Comparison of ENCODE assay signal across 18 mouse cellular contexts in genomic region chr3:81989692-81990141, GRCm38 (mm10). TPM values are rescaled to one million over a fixed set of nuclear protein-coding genes. Genes with fewer than 3 reads are reported as not detected.
DNase-seq lines count a peak whose midpoint lies in the region; ATAC-seq lines count a peak whose summit lies in the region.
"Had no signal": no experiment of that assay in that cellular context is flagged by ENCODE, and none has a peak within 500 bp of the region (broad histone marks: within the 10 kb centered on the region; RNA-seq: fewer than 3 reads in every experiment).

No protein-coding gene starts in this region.

- DNase-seq in embryo, embryonic 10.5 days (ENCODE audit: low spot score) = peak; percentile 7
- no peak for DNase-seq in embryo, embryonic 9.5 days (ENCODE audit: extremely low spot score)
- DNase-seq in lung, postnatal 4 days = no peak
- peak; percentile 80 for DNase-seq in gonadal fat pad, adult 2 months (ENCODE audit: low read depth)
- DNase-seq in adrenal gland, postnatal 10 days = no peak
- DNase-seq: B cell, adult 2 months; cerebellum, adult 11-12 months had no signal

- no peak overlapping the region for H3K9ac ChIP-seq in lung, embryonic 15.5 days
- H3K9ac ChIP-seq: limb, embryonic 13.5 days; neural tube, embryonic 15.5 days had no signal

- ATAC-seq in lung, embryonic 15.5 days (ENCODE audit: borderline replicate concordance, extremely low read depth, low FRiP score, low TSS enrichment) = no peak
- ATAC-seq in megakaryocyte progenitor cell, adult 5-6 weeks (replicated peaks; ENCODE audit: poor library complexity) = peak; percentile 37
- no peak for ATAC-seq in frontal cortex, adult (ENCODE audit: low TSS enrichment)
- ATAC-seq: inflammation-experienced regulatory T-cells, adult 6 months had no signal

- H3K27ac ChIP-seq in lung, embryonic 15.5 days = peak overlapping the region; percentile 26; the same call in 1 of the 2 replicates
- H3K27ac ChIP-seq: limb, embryonic 13.5 days; macrophage; neural tube, embryonic 15.5 days had no signal

- H3K27me3 ChIP-seq in lung, embryonic 15.5 days = no peaks in the 10 kb centered on the region
- H3K27me3 ChIP-seq: limb, embryonic 13.5 days; neural tube, embryonic 15.5 days had no signal

- H3K9me3 ChIP-seq in lung, embryonic 15.5 days = no peaks in the 10 kb centered on the region
- H3K9me3 ChIP-seq: G1E; limb, embryonic 13.5 days; neural tube, embryonic 15.5 days had no signal

- H3K4me3 ChIP-seq in lung, embryonic 15.5 days = no peak overlapping the region
- H3K4me3 ChIP-seq: limb, embryonic 13.5 days; neural tube, embryonic 15.5 days had no signal

- no peak overlapping the region for H3K4me2 ChIP-seq in lung, embryonic 15.5 days
- H3K4me2 ChIP-seq: limb, embryonic 13.5 days; neural tube, embryonic 15.5 days had no signal

- peaks cover 8% of the 10 kb centered on the region; the same call in 1 of the 2 replicates for H3K4me1 ChIP-seq in lung, embryonic 15.5 days
- H3K4me1 ChIP-seq: limb, embryonic 13.5 days; neural tube, embryonic 15.5 days had no signal

- H3K36me3 ChIP-seq in lung, embryonic 15.5 days = no peaks in the 10 kb centered on the region
- H3K36me3 ChIP-seq: G1E; limb, embryonic 13.5 days; neural tube, embryonic 15.5 days had no signal

- WGBS in lung, embryonic 15.5 days = 17% methylated on average over 2 of the region's 2 CpGs

RNA-seq across cellular contexts. Expression of gene Asic5, which starts 7.6 kb away (rescaled TPM):
- polyA plus RNA-seq in lung, embryonic 15.5 days (2015; fragmentation: Nextera tagmentation; extraction: Ambion mirVana) = not detected in 2 replicates
- polyA plus RNA-seq in gonadal fat pad, adult 2 months (2012; rRNA removed) = 0.08 TPM in 1 of 2 replicates, not detected in the other
- total RNA-seq in megakaryocyte progenitor cell, adult 5-6 weeks (2015) = not detected in 2 replicates
- not detected in 2 replicates for total RNA-seq in megakaryocyte progenitor cell, adult 5-6 weeks (2017)
- under 1 TPM; 0.48 to 0.90 TPM for total RNA-seq in adrenal gland, postnatal 10 days (2021)
- total RNA-seq: G1E; granulocyte monocyte progenitor cell, adult 5-6 weeks had no signal
- polyA plus RNA-seq: cortical plate, adult 2 months; G1E; inflammation-experienced regulatory T-cells, adult 6 months; kidney, embryonic 14.5 days; limb, embryonic 13.5 days; macrophage; neural tube, embryonic 15.5 days had no signal

RNA-seq across cellular contexts. Expression of gene Tdo2, which starts 13.7 kb away (rescaled TPM):
- 2.3 and 3.0 TPM in 2 replicates for polyA plus RNA-seq in lung, embryonic 15.5 days (2015; fragmentation: Nextera tagmentation; extraction: Ambion mirVana)
- polyA plus RNA-seq in gonadal fat pad, adult 2 months (2012; rRNA removed) = 0.92 and 1.6 TPM in 2 replicates
- total RNA-seq in megakaryocyte progenitor cell, adult 5-6 weeks (2015) = not detected in 2 replicates
- total RNA-seq in megakaryocyte progenitor cell, adult 5-6 weeks (2017) = not detected in 2 replicates
- total RNA-seq in adrenal gland, postnatal 10 days (2021) = 10 to 100 TPM; 29.6 to 65.4 TPM
- total RNA-seq: G1E; granulocyte monocyte progenitor cell, adult 5-6 weeks had no signal
- polyA plus RNA-seq: G1E, macrophage had no signal

RNA-seq across cellular contexts. Expression of gene Ctso, which starts 57.3 kb away (rescaled TPM):
- polyA plus RNA-seq in lung, embryonic 15.5 days (2015; fragmentation: Nextera tagmentation; extraction: Ambion mirVana) = 19.4 and 22.9 TPM in 2 replicates
- 17.8 and 20.6 TPM in 2 replicates for polyA plus RNA-seq in gonadal fat pad, adult 2 months (2012; rRNA removed)
- 10.3 and 12.2 TPM in 2 replicates for total RNA-seq in megakaryocyte progenitor cell, adult 5-6 weeks (2015)
- total RNA-seq in megakaryocyte progenitor cell, adult 5-6 weeks (2017) = 4.2 and 10.5 TPM in 2 replicates
- total RNA-seq in adrenal gland, postnatal 10 days (2021) = 10 to 100 TPM; 29.4 to 36.3 TPM

Comparison
In these comparisons a context has a peak if more than half of its experiments do, and no peak if none do; other contexts are left out.
1. DNase-seq: peak in embryo, embryonic 10.5 days (single experiment) and gonadal fat pad, adult 2 months (single experiment); none in embryo, embryonic 9.5 days (single experiment), lung, postnatal 4 days (0 of 2) and adrenal gland, postnatal 10 days (single experiment).
2. RNA of gene Tdo2, which starts 13.7 kb away (total RNA-seq): 29.6 to 65.4 TPM in adrenal gland, postnatal 10 days; not detected in megakaryocyte progenitor cell, adult 5-6 weeks; every median in the first group is over 10 times any median in the second.